Mouse (Mus musculus) embryo, embryonic 10 days (tissue): ENCODE measurements around the gene Mest.

Source experiments
- DNase-seq: peaks from one replicate; pipeline ENCODE4 v3.0.0-alpha.2; 2015; ENCODE audit warnings: low spot score

Mest gene

GRCm38 (mm10) chr6:30738464-30739006 lies 15.2 kb downstream of the Mest start:
- DNase-seq, result no peak

- DNase-seq, result no peak
These were observed 15.9 kb downstream of the Mest start for GRCm38 (mm10) chr6:30739177-30739747.

GRCm38 (mm10) chr6:30744846-30745245 lies 21.5 kb downstream of the Mest start:
- no peak for DNase-seq

- no peak for DNase-seq
These were observed 22.2 kb downstream of the Mest start for GRCm38 (mm10) chr6:30745591-30745990.

- no peak for DNase-seq
These were observed 24.4 kb downstream of the Mest start for GRCm38 (mm10) chr6:30747631-30748357.

GRCm38 (mm10) chr6:30748358-30748910 lies 25.1 kb downstream of the Mest start:
- DNase-seq, result no peak

- DNase-seq, result peak; percentile 68
These were observed 25.8 kb downstream of the Mest start for GRCm38 (mm10) chr6:30749042-30749689.

GRCm38 (mm10) chr6:30749892-30750291 lies 26.5 kb downstream of the Mest start:
- no peak for DNase-seq

GRCm38 (mm10) chr6:30750482-30750881 lies 27.1 kb downstream of the Mest start:
- DNase-seq, result no peak

GRCm38 (mm10) chr6:30751209-30751608 lies 27.9 kb downstream of the Mest start:
- DNase-seq, result no peak
